Mouse (Mus musculus) left cerebral cortex, adult 9 months (tissue): Measurements from ENCODE around the gene Spin1.
A peak's percentile ranks its signal among the peaks of the same experiment; 100 is the strongest.

Experiments
- DNase-seq, 2 experiments: peaks; one replicate each; pipeline ENCODE4 v3.0.0; 2022; ENCODE audit warnings: low spot score in 2 of 2

Gene Spin1

DNA sequence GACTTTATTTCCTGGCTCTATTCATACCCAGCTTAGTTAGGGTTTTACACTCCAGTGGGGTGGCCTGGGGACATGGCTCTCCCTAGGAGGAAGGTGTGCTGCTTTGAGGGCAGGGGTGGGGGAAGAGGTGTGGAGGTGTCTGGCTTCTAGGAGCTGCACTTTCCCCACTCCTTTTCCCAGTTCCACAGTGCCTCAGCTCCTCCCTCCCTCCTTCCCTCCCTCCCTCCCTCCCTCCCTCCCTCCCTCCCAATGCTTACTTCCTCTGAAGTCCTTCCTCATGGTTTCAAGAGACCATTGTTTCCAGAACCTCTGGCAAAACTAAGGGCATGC lies 37.0 kb downstream of the Spin1 start:
- no peak for DNase-seq

DNA sequence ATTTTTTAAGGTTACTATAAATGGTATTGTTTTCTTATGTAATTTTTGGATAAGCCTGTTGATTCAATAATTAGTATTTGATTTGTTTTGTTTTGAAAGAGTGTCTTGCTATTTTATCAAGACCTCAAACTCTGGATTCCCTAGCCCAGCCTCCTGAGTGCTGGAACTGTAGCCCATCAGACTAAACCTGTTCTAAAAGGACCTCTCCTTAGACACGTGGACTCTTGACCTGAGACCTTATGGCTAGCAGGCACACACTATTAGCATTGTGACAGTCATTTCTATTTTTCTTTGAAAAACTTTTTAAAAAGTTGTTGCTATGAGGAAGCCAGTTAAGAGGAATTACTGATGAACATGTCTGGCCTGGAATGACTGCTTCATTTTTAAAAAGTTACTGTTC lies 46.4 kb downstream of the Spin1 start:
- DNase-seq, result no peak

DNA sequence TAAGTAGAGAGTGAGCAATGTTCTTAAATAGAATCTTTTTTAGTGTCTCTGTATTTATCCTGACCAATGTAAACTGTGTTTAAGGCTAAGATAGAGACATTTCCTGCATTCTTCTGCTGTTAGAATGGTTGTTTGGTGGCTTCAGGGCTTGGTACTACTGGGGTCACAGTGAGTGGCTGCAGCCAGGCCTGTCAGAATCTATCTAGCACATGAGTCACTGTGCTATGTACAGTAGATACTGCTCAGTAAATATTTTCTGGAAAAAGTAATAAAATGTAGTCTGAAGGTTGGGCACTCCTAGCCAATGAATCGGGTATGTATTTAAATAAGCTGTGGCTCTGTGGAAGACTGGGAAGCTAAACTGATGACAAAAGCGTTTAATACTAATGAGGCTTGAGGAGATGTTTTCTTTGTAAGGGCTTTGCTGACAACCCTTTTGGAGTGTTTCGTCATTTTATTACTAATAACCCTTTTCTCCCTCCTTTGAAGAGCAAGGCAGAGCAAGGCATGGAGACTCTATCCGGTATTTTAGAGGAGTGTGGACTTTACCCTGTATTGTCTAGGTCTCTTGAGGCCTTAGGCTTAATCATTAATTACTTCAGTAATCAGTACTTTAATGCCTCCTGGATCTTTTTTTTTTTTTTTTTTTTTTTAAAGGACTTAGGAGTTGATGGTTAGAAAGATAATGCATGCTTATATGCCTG lies 52.4 kb downstream of the Spin1 start:
- DNase-seq, result no peak

DNA sequence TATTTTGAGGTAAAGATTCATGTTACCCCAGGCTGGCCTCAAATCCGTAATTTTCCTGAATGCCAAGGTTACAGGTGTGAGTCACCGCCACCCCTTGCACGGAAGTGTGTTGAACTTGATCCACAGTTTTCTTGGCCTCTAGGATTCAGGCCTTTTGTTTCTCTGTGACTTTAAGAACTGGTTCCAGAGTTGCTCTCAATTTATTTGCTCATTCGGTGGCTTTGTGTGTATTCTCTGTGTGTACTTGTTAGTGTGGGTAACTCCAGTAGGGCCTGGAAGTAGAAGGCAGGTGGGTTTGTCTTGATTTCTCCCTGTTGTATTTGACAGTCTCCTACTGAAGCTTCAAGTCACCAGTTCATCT lies 53.0 kb downstream of the Spin1 start:
- DNase-seq, result no peak

DNA sequence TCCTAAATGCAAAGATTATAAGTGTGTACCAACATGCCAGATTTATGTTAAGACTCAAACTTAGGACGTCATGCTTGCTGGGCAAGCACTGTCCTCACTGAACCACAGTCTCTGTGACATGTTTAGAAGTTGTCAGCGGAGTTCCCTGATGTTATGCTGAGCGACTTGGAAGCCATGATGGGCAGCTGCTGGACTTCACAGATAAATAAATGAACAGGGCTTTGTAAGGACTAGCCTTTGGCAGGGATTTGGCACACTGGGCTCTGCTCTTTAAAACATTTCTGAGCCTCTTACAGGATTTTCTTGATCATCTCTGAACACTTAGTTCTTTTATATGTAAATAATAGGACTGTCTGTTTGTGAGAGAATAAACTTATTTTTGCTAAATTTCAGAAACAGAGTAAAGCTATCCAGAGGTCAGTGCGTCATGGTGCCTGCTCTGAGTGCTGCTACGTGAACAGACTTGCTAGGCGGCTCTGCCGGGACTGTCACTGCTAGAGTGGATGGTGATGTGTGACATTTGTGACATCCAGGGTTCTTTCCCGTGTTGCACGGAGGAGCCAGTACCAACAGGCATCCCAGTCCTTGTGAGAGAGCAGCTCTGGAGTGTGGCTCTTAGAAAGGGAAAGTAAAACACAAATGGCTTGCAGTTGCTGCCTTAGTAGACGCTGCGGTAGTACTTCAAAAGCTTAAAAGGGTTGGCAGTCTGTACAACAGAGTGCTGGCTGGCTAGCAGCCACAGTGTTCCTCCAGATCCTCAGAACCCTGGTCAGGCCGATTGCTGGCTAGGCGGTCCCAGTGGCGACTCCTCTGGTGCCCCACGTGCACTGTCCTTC lies 54.7 kb downstream of the Spin1 start:
- DNase-seq, result no peak

DNA sequence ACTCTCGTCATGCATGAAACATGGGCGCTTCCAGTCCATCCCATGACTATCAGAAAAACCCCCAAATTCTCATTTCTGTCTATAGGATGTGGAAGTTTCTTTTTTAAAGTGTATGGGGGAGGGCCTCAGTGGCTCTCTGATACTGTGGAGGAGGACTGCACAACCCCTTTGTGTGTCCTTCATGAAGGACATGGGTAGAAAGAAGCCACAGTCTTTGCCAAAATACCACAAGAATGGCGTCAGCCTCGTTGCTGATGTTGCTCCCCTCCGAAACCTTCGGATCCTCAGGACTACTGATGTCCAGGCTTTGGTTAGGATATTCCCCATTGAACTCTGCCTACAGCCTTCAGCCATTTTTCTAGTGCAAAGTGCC lies 55.3 kb downstream of the Spin1 start:
- no peak for DNase-seq

DNA sequence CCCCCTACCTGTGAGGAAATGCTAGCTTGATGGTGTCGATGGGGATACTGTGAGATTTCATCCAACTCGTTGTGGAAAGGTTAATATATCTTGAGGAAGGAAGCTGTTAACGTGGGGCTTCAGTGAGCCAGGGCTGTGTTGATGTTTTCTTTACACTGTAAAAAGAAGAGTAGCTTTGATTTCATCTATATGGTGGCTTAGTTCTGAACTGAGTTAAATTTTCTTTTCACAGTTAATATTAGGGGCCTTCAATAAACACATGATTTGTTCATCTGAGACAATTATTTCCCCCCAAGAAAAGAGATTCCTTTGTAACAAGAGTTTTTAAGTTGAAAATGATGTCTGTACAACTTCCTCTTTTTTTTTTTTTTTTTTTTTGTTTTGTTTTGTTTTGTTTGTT lies 56.6 kb downstream of the Spin1 start:
- DNase-seq, result no peak

DNA sequence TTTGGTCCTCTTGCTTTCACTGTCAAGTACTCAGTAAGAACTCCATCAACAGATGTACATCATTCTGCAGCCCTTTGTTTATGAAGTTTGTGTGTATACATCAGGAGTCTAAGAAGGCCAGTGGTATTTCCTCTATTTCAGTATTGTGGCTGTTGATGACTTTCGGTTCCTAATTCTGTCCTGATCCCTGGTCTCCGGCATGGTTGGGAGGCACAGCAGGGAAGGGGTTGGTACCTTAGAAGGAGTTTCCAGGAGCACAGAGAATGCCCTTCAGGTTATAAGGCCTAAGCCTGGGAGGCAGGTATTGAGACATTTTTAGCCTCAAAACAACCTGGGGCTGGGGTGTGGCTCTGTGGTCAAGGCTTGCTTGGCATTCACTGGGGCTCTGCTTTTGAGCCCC lies 61.0 kb downstream of the Spin1 start:
- DNase-seq, result no peak

DNA sequence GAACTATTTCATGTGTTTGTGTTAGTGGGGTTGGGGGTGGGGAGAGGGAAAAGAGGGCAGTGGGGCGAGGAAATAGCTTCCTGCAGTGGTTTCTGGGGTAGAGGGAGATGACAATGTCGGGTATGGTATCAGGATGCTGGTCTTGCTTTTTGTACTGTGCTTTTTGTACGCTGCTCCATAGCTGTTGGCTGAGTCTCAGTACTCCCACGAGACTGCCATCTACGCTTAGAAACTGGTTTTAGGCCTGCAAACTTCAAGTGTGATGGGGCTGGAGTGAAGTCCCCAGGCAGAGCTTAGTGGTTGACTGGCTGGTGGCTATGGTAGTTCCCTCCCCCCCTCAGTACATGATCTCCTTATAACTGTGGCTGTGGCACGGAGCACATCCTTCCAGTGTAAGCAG lies 61.6 kb downstream of the Spin1 start:
- no peak for DNase-seq

DNA sequence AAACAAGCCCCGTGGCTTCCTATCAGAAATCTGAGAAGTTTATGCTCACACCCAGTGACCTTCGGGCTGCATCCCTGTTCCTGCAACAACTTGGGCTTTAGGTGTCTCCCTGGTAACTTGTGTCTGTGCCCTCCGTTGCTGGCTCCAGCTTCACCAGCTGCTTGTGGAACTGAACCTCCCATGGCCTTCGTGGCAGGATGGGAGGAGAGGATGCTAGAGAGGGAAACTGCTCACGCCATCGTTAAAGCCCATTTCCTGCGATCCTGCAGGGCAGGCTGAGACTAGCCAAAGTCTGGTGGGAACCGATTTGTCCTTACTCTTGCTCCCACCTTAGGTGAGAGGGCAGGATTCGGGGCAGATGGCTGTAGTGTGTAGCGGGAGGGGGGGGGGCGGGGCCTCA lies 66.0 kb downstream of the Spin1 start:
- no peak for DNase-seq

DNA sequence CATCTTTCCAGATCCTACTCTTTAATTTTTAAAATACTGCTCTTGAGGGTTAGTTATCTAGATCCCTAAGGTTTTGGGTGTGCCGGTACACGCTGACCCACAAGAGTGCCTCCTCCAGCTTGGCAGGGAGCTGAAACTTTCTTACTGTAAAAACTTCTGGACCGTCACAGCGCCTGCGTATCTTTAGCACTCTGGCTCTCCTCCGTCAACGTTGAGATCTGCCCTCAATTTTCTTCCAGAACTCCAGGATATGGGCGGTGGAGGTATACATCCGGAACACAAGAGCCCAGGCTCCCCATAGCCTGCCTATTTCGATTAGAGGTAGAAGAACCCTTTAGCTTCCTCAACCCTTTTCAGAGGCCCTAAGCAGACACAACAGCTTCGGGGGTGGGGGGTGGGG lies 69.5 kb downstream of the Spin1 start:
- DNase-seq, result no peak

DNA sequence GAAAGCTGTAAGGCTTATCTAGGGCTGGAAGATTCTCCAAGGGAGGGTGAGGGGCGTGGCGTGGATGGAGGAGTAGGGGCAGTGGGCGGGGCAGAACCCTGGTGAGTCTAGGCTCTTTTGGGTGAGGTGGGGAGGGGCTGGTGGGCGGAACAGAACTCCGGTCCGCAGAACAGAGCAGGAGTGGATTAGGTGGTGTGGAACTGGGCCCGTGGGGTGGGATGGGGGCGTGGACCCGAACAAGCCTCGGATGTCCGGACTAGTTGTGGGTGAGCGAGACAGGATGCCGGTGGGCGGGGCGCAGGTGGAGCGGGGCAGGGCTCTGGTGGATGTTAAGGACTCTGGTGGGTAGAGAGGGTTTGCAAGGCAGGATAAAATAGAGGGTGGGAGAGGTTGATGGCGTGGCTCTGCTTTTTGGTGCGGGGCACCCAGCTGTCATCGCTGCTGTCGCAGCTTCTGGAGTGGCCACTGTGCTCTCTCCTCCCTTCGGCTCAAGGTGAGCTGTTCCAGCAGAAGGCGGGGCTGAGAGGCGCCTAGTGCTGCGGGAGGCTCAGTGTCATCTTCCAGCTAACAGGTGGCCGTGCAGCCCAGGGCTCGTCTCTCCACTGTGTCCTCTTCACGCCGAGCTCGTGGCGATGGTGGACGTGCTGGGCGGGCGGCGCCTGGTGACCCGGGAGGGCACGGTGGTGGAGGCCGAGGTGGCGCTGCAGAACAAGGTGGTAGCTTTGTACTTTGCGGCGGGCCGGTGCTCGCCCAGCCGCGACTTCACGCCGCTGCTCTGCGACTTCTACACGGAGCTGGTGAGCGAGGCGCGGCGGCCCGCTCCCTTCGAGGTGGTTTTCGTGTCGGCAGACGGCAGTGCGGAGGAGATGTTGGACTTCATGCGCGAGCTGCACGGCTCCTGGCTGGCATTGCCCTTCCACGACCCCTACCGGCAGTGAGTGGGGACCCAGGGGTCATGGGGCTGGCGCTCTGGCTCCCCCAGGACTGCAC lies 70.3 kb downstream of the Spin1 start, which contains the start of gene Nxnl2:
Gene Nxnl2 (plus strand): TSS at position 332 of the 990 bp plus-strand sequence.
- DNase-seq, result no peak

DNA sequence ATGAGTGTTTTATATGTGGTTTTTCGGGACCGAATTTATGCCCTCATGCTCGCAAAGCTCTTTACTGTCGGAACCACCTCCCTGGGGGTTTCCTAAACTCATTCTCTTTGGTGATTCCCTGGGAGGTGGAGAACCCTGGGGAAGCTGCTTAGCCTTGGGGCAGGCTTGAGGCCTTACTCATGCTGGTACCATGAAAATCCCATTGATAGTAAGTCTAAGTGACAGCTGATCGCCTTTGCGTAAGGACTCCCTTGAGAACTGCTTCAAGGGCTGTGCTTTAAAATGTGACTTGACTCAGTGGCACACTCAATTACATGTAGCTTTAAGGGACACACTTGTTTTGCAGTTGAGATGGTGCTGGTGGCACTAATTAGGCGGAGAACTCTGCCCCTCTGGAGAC lies 71.9 kb downstream of the Spin1 start:
- DNase-seq, result no peak

DNA sequence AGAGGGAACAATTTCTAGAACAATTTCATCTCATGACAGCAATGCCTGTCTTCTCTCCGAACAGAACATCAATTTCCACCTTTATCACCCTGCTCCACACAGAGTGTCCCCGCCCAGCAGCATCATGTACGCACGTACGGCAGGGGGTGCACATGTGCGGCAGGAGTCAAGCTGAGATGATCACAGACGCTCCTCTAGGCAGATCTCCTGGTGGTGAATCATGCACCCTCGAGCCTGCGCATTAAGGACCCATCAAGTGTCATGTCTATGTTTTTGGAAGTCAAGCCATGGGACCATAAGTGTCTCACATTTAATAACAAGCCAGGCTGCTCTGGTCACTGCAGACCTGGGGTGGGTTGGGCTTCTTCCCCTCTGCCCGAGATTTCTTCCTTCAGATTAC lies 78.3 kb downstream of the Spin1 start:
- DNase-seq, result no peak

DNA sequence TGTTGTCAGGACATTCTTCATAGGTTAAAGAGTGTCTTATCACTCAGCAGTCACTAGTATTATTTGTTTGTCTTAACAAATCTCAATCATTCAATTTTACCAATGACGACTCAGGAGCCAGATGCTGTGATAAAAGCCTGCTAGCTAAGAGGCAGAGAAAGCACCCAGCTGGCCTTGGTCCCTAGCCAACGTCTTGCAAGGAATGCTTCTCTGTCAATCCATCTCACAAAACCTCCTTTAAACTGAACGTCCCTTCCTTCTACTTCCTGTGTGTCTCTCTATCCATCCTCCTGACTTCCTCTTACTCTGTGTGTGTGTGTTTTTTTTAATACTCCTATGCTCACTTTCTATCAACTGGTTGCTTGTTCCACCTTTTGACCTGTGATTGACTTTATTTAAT lies 78.7 kb downstream of the Spin1 start:
- DNase-seq, result no peak

DNA sequence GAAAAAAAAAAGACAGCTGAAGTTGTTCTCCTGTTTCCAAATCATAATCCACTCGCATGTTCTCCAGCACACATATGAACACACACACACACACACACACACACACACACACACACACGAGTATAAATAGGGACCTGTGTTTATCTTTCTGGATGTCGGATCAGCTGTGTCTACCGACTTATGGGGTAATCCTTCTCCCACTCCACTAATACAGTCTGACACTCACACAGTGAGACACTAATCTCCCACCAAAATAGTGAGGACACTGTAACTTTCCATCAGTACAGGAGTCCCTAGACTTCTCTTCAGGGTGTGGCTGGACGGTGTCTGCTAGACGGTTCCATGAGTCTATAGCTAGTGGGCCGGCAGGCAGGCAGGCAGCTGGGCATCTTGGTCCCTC lies 81.6 kb downstream of the Spin1 start:
- no peak for DNase-seq

DNA sequence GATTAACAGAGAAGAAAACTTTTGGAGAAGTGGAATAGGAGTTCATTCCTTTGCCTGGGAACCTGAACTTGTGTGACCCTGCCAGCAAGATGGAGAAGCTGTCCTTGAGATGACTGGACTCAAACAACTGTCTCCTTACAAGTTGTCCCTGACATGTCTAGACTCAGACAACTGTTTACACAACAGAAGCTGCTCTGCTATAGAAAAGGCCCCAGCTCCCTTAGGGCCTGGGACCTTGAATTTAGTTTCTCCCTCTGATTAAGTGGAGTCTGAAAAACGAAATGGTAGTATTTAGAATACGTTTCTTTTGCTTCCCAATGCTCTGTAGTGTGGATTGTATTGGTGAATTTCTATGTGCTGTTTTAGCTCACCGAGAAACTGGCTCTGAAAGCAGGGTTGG lies 84.2 kb downstream of the Spin1 start:
- no peak for DNase-seq

DNA sequence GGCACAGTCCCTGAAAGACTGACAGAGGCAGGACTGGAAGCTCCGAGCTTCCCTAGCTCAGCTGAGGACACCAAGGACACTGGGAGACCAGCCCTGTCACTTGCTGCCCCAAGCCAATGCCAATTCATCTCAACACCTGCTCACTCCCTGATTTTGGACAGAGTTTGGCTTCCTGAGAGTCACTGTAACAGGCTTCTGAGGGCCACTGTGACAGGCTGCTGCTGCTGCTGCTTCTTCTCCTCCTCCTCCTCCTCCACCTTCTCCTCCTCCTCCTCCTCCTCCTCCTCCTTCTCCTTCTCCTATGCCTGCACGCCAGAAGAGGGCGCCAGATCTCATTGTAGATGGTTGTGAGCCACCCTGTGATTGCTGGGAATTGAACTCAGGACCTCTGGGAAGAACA lies 89.7 kb downstream of the Spin1 start:
- DNase-seq, result no peak

DNA sequence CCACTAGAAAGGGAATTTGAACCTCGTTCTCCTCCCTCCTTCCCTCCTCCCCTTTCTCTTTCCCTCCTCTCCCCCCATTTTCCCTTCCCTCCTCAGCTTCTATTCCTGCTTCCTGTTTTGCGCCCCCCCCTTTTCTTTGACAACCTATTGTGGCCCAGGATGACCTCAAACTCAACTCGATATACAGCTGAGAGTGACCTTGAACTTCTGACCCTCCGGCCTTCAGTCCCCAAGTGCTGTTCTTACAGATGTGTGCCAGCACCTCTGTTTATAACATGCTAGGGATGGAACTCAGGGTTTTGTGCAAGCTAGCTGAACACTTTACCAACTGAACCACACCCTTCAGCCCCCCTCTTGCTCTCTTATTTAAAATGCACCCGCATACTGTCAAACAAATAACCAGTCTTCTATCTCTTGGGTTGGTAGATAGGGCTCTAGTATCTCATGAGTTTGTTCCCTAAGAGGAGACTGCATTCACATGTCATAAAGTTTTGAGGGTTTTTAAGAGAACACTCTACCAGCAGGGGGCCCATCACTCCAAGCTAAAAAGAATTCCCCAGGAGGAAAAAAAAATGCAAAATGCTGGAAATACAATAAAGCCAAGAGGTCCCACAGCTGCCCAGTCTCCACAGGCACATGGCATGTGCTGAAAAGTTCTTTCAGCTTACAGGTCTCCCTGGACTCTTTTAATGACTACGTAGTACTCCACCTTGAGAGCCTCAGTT lies 90.9 kb downstream of the Spin1 start:
- DNase-seq, result peak in 1 of 2 experiments; percentile 55

DNA sequence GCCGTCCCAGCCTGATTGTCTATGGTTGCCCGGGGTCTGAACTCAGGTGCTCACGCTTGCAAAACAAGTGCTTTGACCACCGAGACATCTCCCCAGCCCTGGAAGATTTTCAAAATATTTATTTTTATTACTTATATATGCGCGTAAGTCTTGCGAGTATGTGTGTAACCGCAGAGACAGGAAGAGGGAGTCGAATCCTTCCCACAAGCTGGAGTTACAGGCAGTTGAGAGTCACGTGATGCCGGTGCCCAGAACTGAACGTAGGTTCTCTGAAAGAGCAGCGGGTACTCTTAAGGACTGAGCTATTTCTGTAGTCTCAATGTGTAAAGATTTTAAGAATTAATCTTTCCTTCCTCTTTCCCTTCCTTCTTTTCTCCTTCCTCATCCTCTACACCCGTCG lies 93.2 kb downstream of the Spin1 start:
- DNase-seq, result no peak

DNA sequence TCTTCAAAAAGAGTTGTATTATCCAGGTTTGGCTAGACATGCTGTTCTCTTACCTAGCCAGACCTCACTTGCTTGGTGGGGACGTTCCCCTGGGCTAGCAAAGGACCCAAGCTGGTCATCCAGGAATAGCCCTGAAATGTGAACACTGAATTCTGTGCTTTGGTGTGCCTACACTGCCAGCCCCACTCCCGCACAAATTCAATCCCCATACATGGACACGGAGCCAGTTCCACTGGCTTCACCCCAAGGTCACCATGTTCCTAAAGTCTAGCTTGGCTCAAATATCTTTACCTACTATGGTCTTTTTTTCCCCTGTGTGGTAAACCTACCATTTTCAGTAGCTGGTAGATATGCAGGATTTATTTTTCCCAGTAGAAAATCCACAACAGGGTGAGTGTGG lies 97.0 kb downstream of the Spin1 start:
- DNase-seq, result no peak

DNA sequence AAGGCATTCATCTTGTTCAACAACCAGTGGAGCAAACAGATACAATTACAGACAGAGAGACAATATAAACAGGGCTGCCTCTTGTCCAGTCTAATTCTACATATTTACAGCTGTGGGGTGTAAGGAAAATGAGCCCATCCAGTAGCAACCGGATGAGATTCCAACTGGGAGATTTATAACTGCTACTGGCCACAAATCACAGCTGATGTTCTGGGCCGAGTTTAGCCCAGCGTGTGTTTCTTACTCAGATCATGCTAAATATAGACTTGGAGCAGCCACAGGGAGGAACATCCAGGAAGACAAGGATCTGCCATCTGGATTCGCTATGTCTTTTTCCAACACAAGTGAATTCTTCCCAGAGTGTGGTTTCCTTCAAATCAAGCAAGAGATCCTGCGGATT lies 97.5 kb downstream of the Spin1 start:
- DNase-seq, result peak; percentile 42 to 62
